Mouse (Mus musculus): ENCODE data around the gene Pomgnt2. TPM values are rescaled to one million over a fixed set of nuclear protein-coding genes. Genes with fewer than 3 reads are reported as not detected.

Gene Pomgnt2
- total and polyA plus RNA-seq, 3 experiments: 0.22 TPM; not detected in 2

DNA sequence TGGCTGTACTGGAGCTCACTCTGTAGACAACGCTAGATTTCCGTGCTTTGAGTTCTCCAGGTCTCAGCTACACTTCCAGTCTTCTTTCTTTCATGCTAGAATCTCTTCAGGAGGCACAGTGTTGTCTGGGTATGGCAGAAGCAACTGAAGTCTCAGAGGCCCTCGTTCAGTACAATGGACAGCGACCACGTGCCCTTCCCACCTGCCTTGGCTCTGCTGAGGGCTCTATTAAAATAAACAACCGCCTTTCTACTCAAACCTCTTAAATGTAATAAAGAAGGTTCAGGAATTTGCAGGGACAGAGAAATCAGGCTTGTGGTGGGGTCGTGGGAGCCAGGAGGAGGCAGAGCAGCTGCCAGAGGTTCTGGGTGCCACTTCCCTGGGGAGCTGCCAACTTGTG lies 9.7 kb upstream of the Pomgnt2 start:
- no peak for ATAC-seq (ENCODE audit: extremely low read depth, insufficient number of reproducible peaks, low FRiP score, poor library complexity, severe bottlenecking)
- H3K4me1 ChIP-seq (ENCODE audit: insufficient read depth, low read depth, low read length): no peaks in the 10 kb centered on the region
- no peaks in the 10 kb centered on the region for H3K9me3 ChIP-seq (replicated peaks)
- no peaks in the 10 kb centered on the region for H3K27me3 ChIP-seq (ENCODE audit: insufficient read depth, low read length)
- H3K36me3 ChIP-seq (replicated peaks): no peaks in the 10 kb centered on the region
- H3K4me3 ChIP-seq (ENCODE audit: low read depth, low read length): no peak overlapping the region
- DNase-seq (ENCODE audit: low spot score): peak; percentile 24
- TF ChIP-seq CTCF (IDR thresholded peaks at IDR 0.05; ENCODE audit: low read depth, low read length) (no peak), TAL1 (conservative IDR thresholded peaks at IDR 0.05; ENCODE audit: low read depth, low read length) (no peak), GATA1 (IDR thresholded peaks at IDR 0.05; ENCODE audit: borderline replicate concordance, low read length) (no peak), POLR2AphosphoS5 (IDR thresholded peaks at IDR 0.05; ENCODE audit: insufficient replicate concordance, low read depth, low read length) (no peak), GATA2 (IDR thresholded peaks at IDR 0.05; ENCODE audit: borderline replicate concordance, low read depth, low read length) (no peak)

DNA sequence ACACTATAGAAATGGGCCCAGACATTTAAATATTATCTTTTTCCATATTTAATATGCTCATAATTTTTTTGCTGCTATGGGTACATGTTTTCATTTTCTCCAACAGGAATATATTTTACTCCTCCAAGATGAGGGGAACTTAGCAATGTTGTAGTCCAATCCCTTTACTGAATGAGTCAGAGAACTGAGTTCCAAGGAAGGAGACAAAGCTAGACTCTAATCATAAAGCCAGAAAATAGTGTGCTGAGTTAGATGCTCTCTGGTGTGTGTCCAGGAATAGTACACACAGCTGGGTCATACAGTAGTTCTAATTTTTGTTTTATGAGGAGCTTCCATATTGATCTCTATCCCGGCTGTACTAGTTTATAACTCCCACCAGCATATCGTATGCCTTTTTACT lies 9.3 kb upstream of the Pomgnt2 start:
- ATAC-seq (ENCODE audit: extremely low read depth, insufficient number of reproducible peaks, low FRiP score, poor library complexity, severe bottlenecking): no peak
- no peaks in the 10 kb centered on the region for H3K27me3 ChIP-seq (ENCODE audit: insufficient read depth, low read length)

DNA sequence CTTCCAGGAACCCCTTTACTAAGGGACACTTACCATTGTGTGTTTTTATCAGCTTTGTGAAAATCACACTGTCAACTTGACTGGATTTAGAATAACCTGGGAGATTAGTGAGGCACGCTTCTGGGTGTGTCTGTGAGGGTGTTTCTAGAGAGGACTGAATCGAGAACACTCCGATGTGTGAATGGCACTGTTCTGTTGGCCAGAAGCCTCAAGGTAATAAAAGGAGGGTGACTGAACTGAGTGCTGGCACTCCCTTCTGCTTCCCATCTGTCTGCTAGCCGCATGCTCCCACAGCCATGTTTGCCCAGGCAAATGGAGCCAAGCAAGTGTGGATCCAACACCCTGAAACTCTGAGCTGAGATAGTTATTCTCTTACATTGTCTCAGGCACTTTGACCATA lies 1.1 kb upstream of the Pomgnt2 start:
- Histone ChIP-seq H3K9me3 (replicated peaks) (no peaks in the 10 kb centered on the region), H3K36me3 (replicated peaks) (no peaks in the 10 kb centered on the region), H3K4me3 (ENCODE audit: low read depth, low read length) (no peak overlapping the region), H3K4me1 (ENCODE audit: insufficient read depth, low read depth, low read length) (no peaks in the 10 kb centered on the region), H3K27me3 (ENCODE audit: insufficient read depth, low read length) (peaks cover 2% of the 10 kb centered on the region; the same call in 1 of the 2 replicates)
- TF ChIP-seq TAL1 (conservative IDR thresholded peaks at IDR 0.05; ENCODE audit: low read depth, low read length) (no peak), GATA2 (IDR thresholded peaks at IDR 0.05; ENCODE audit: borderline replicate concordance, low read depth, low read length) (no peak), CTCF (IDR thresholded peaks at IDR 0.05; ENCODE audit: low read depth, low read length) (no peak), POLR2AphosphoS5 (IDR thresholded peaks at IDR 0.05; ENCODE audit: insufficient replicate concordance, low read depth, low read length) (no peak), GATA1 (IDR thresholded peaks at IDR 0.05; ENCODE audit: borderline replicate concordance, low read length) (no peak)
- no peak for ATAC-seq (ENCODE audit: extremely low read depth, insufficient number of reproducible peaks, low FRiP score, poor library complexity, severe bottlenecking)
- DNase-seq (ENCODE audit: low spot score): no peak

More for the DNA sequence above, 9.3 kb upstream of the Pomgnt2 start:
- no peak for DNase-seq (ENCODE audit: low spot score)
- H3K36me3 ChIP-seq (replicated peaks): no peaks in the 10 kb centered on the region
- H3K4me3 ChIP-seq (ENCODE audit: low read depth, low read length): no peak overlapping the region
- no peak for TF ChIP-seq TAL1 (conservative IDR thresholded peaks at IDR 0.05; ENCODE audit: low read depth, low read length)
- no peak for TF ChIP-seq POLR2AphosphoS5 (IDR thresholded peaks at IDR 0.05; ENCODE audit: insufficient replicate concordance, low read depth, low read length)
- TF ChIP-seq CTCF (IDR thresholded peaks at IDR 0.05; ENCODE audit: low read depth, low read length): no peak
- TF ChIP-seq GATA1 (IDR thresholded peaks at IDR 0.05; ENCODE audit: borderline replicate concordance, low read length): no peak
- no peak for TF ChIP-seq GATA2 (IDR thresholded peaks at IDR 0.05; ENCODE audit: borderline replicate concordance, low read depth, low read length)
- no peaks in the 10 kb centered on the region for H3K4me1 ChIP-seq (ENCODE audit: insufficient read depth, low read depth, low read length)
- no peaks in the 10 kb centered on the region for H3K9me3 ChIP-seq (replicated peaks)

DNA sequence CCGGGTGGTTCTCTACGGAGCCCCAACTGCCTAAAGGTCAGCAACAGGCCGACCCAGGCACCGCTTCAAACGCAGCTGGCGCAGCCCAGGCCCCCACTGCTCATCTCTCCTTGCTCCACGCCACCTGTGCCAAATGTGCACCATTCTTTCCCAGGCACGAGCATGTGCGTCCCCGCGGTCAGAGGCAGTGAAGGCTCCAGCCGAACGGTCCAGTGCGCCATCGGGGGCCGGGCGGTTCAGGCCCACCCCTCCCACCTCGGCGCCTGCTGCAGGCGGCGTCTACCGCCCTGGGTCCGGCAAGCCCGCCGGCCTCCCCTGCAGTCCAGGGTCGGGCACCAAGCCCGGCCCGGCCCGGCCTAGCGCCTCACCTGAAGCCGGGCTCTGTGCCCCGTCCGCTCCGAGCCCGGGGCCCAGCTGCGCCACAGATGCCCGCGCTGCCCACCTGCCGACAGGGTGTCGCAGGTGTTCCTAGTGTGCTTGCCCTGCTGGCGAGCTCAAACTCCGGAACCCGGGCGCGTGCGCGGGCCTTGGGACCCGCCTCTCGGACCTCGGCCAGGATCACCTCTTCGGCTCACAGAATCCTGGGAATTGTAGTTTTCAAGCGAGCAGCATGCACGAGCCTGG lies 1.3 kb downstream of the Pomgnt2 start:
- ATAC-seq (ENCODE audit: extremely low read depth, insufficient number of reproducible peaks, low FRiP score, poor library complexity, severe bottlenecking) (no peak), DNase-seq (ENCODE audit: low spot score) (no peak)
- H3K9me3 ChIP-seq (replicated peaks): no peaks in the 10 kb centered on the region
- no peak overlapping the region for H3K4me3 ChIP-seq (ENCODE audit: low read depth, low read length)
- no peaks in the 10 kb centered on the region for H3K4me1 ChIP-seq (ENCODE audit: insufficient read depth, low read depth, low read length)
- H3K36me3 ChIP-seq (replicated peaks): no peaks in the 10 kb centered on the region
- peaks cover 2% of the 10 kb centered on the region; the same call in 1 of the 2 replicates for H3K27me3 ChIP-seq (ENCODE audit: insufficient read depth, low read length)
- TF ChIP-seq TAL1 (conservative IDR thresholded peaks at IDR 0.05; ENCODE audit: low read depth, low read length) (no peak), GATA1 (IDR thresholded peaks at IDR 0.05; ENCODE audit: borderline replicate concordance, low read length) (no peak), CTCF (IDR thresholded peaks at IDR 0.05; ENCODE audit: low read depth, low read length) (no peak), POLR2AphosphoS5 (IDR thresholded peaks at IDR 0.05; ENCODE audit: insufficient replicate concordance, low read depth, low read length) (no peak), GATA2 (IDR thresholded peaks at IDR 0.05; ENCODE audit: borderline replicate concordance, low read depth, low read length) (no peak)

DNA sequence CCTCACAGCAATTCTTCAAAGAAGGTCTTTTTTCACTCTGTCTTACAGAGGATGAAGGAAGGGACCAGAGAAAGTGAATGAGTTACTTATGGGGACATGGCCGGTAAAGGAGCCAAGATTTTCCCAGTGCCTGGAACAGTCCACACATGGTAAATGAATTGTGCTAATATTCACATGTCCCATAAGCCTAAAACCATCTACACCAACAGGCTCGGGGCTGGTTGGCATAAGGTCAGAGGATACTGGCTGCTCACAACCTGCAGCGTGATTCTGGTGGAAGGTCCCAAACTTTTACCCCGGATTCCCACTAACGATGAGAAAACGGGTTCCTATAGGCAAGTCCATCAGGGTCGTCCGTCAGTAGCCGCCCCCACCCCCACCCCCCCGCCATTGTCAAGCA lies 1.8 kb downstream of the Pomgnt2 start:
- no peak overlapping the region for H3K4me3 ChIP-seq (ENCODE audit: low read depth, low read length)
- no peaks in the 10 kb centered on the region for H3K9me3 ChIP-seq (replicated peaks)
- DNase-seq (ENCODE audit: low spot score) (no peak), ATAC-seq (ENCODE audit: extremely low read depth, insufficient number of reproducible peaks, low FRiP score, poor library complexity, severe bottlenecking) (no peak)
- H3K27me3 ChIP-seq (ENCODE audit: insufficient read depth, low read length): peaks cover 5% of the 10 kb centered on the region
- no peaks in the 10 kb centered on the region for H3K4me1 ChIP-seq (ENCODE audit: insufficient read depth, low read depth, low read length)
- TF ChIP-seq GATA2 (IDR thresholded peaks at IDR 0.05; ENCODE audit: borderline replicate concordance, low read depth, low read length): no peak
- no peak for TF ChIP-seq POLR2AphosphoS5 (IDR thresholded peaks at IDR 0.05; ENCODE audit: insufficient replicate concordance, low read depth, low read length)
- TF ChIP-seq TAL1 (conservative IDR thresholded peaks at IDR 0.05; ENCODE audit: low read depth, low read length): no peak
- no peak for TF ChIP-seq GATA1 (IDR thresholded peaks at IDR 0.05; ENCODE audit: borderline replicate concordance, low read length)
- no peak for TF ChIP-seq CTCF (IDR thresholded peaks at IDR 0.05; ENCODE audit: low read depth, low read length)
- H3K36me3 ChIP-seq (replicated peaks): no peaks in the 10 kb centered on the region

GRCm38 (mm10) chr9:121993047-121993446 lies 3.9 kb downstream of the Pomgnt2 start:
- Histone ChIP-seq H3K27me3 (ENCODE audit: insufficient read depth, low read length) (peaks cover 5% of the 10 kb centered on the region), H3K4me1 (ENCODE audit: insufficient read depth, low read depth, low read length) (no peaks in the 10 kb centered on the region), H3K36me3 (replicated peaks) (no peaks in the 10 kb centered on the region), H3K4me3 (ENCODE audit: low read depth, low read length) (no peak overlapping the region), H3K9me3 (replicated peaks) (no peaks in the 10 kb centered on the region)
- TF ChIP-seq TAL1 (conservative IDR thresholded peaks at IDR 0.05; ENCODE audit: low read depth, low read length) (no peak), GATA2 (IDR thresholded peaks at IDR 0.05; ENCODE audit: borderline replicate concordance, low read depth, low read length) (no peak), GATA1 (IDR thresholded peaks at IDR 0.05; ENCODE audit: borderline replicate concordance, low read length) (no peak), CTCF (IDR thresholded peaks at IDR 0.05; ENCODE audit: low read depth, low read length) (no peak), POLR2AphosphoS5 (IDR thresholded peaks at IDR 0.05; ENCODE audit: insufficient replicate concordance, low read depth, low read length) (no peak)
- ATAC-seq (ENCODE audit: extremely low read depth, insufficient number of reproducible peaks, low FRiP score, poor library complexity, severe bottlenecking) (no peak), DNase-seq (ENCODE audit: low spot score) (no peak)

All from G1E (cell line).